8 mouse cellular contexts compared by ENCODE assay signal in genomic region chr4:156342569-156343325, GRCm38 (mm10). TPM values are rescaled to one million over a fixed set of nuclear protein-coding genes. Genes with fewer than 3 reads are reported as not detected.
DNase-seq lines count a peak whose midpoint lies in the region; ATAC-seq and TF ChIP-seq lines count a peak whose summit lies in the region.

No protein-coding gene starts in this region.

- TF ChIP-seq CTCF in hindbrain, postnatal 0 days (IDR thresholded peaks at IDR 0.05; ENCODE audit: low read depth): no peak

- ATAC-seq in hindbrain, postnatal 0 days: peak; percentile 76; the same call in 1 of the 2 replicates
- ATAC-seq in midbrain, embryonic 13.5 days: peak; percentile 82

- H3K9ac ChIP-seq in hindbrain, postnatal 0 days (replicated peaks; ENCODE audit: low read length): no peak overlapping the region
- no peak overlapping the region for H3K9ac ChIP-seq in midbrain, embryonic 13.5 days (replicated peaks)

- WGBS in hindbrain, postnatal 0 days: 86% methylated on average over 2 of the region's 2 CpGs
- 80% methylated on average over 2 of the region's 2 CpGs for WGBS in midbrain, embryonic 13.5 days

- H3K4me3 ChIP-seq in hindbrain, postnatal 0 days (ENCODE audit: low read length): no peak overlapping the region
- H3K4me3 ChIP-seq in midbrain, embryonic 13.5 days (replicated peaks): no peak overlapping the region

- H3K27me3 ChIP-seq in hindbrain, postnatal 0 days (ENCODE audit: insufficient read depth, low read length): no peaks in the 10 kb centered on the region
- H3K27me3 ChIP-seq in midbrain, embryonic 13.5 days: no peaks in the 10 kb centered on the region

- no peak overlapping the region for H3K27ac ChIP-seq in hindbrain, postnatal 0 days
- no peak overlapping the region for H3K27ac ChIP-seq in midbrain, embryonic 13.5 days

- H3K36me3 ChIP-seq in hindbrain, postnatal 0 days (ENCODE audit: insufficient read depth, low read length): no peaks in the 10 kb centered on the region
- H3K36me3 ChIP-seq in midbrain, embryonic 13.5 days: no peaks in the 10 kb centered on the region

- no peaks in the 10 kb centered on the region for H3K4me1 ChIP-seq in hindbrain, postnatal 0 days (ENCODE audit: insufficient read depth, low read length)
- H3K4me1 ChIP-seq in midbrain, embryonic 13.5 days (replicated peaks): no peaks in the 10 kb centered on the region

- H3K4me2 ChIP-seq in hindbrain, postnatal 0 days (ENCODE audit: low read depth, low read length): no peak overlapping the region
- no peak overlapping the region for H3K4me2 ChIP-seq in midbrain, embryonic 13.5 days (replicated peaks)

- peak; percentile 14 for DNase-seq in Muller cell, postnatal 12 days (ENCODE audit: inconsistent ontology term)
- peak; percentile 67 for DNase-seq in embryo, embryonic 10 days (ENCODE audit: low spot score)
- DNase-seq in hindbrain, postnatal 0 days (ENCODE audit: low spot score): peak; percentile 53
- DNase-seq in layer of hippocampus, adult 9-11 months: no peak
- DNase-seq in cerebellum, postnatal 4 days (ENCODE audit: low spot score in 2 of 2): no peak
- no peak for DNase-seq in cerebellum, postnatal 14 days
- no peak for DNase-seq in adrenal gland, postnatal 10 days

- H3K9me3 ChIP-seq in hindbrain, postnatal 0 days (ENCODE audit: low read length): peaks cover 11% of the 10 kb centered on the region; the same call in 1 of the 2 replicates
- H3K9me3 ChIP-seq in midbrain, embryonic 13.5 days: peaks cover 17% of the 10 kb centered on the region

RNA-seq across cellular contexts. Expression of gene Vmn2r-ps159, which starts 11.8 kb away (rescaled TPM):
- not detected in 2 replicates for total RNA-seq in hindbrain, postnatal 0 days (2014; rRNA removed)
- polyA plus RNA-seq in hindbrain, postnatal 0 days (2015; fragmentation: Nextera tagmentation; extraction: Ambion mirVana): not detected in 2 replicates
- not detected in 2 replicates for polyA plus RNA-seq in midbrain, embryonic 13.5 days (2015; fragmentation: Nextera tagmentation; extraction: Ambion mirVana)
- not detected for total RNA-seq in adrenal gland, postnatal 10 days (2021)

Comparison
In these comparisons a context has a peak if more than half of its experiments do, and no peak if none do; other contexts are left out.
1. DNase-seq: peak in Muller cell, postnatal 12 days (single experiment), embryo, embryonic 10 days (single experiment) and hindbrain, postnatal 0 days (single experiment); none in layer of hippocampus, adult 9-11 months (single experiment), cerebellum, postnatal 4 days (0 of 2), cerebellum, postnatal 14 days (0 of 2) and adrenal gland, postnatal 10 days (single experiment).